Mouse (Mus musculus) embryonic facial prominence, embryonic 11.5 days (tissue): ENCODE data around the gene Cage1. TPM values are rescaled to one million over a fixed set of nuclear protein-coding genes. Genes with fewer than 3 reads are reported as not detected.

Experiments used
- ATAC-seq: fragments of 200-750 bp; cut with Nextera tagmentation; replicated peaks from 2 replicates; pipeline ENCODE4 v1.8.0; 2017; ENCODE audit warnings: low read depth; ENCODE audit not compliant: insufficient number of reproducible peaks, low FRiP score, low TSS enrichment
- DNase-seq: peaks from one replicate; pipeline ENCODE4 v3.0.0-alpha.2; 2015; ENCODE audit warnings: low spot score
- H3K27ac ChIP-seq: fragments of 300-500 bp; sonication (generic); replicated peaks from 2 replicates; pipeline ENCODE4 v1.5.1; 2014; ENCODE audit warnings: mild to moderate bottlenecking, low read depth, low read length, control low read depth
- H3K27me3 ChIP-seq: fragments of 300-500 bp; sonication (generic); 2 replicates; pipeline ENCODE4 v1.6.1; 2014; ENCODE audit warnings: mild to moderate bottlenecking, low read length, moderate library complexity, mixed read lengths; ENCODE audit not compliant: control insufficient read depth, insufficient read depth
- H3K36me3 ChIP-seq: fragments of 300-500 bp; sonication (generic); replicated peaks from 2 replicates; pipeline ENCODE4 v1.6.1; 2014; ENCODE audit warnings: low read depth, mild to moderate bottlenecking, low read length, moderate library complexity, mixed read lengths; ENCODE audit not compliant: control insufficient read depth, insufficient read depth
- H3K4me1 ChIP-seq: fragments of 300-500 bp; sonication (generic); 2 replicates; pipeline ENCODE4 v1.6.1; 2014; ENCODE audit warnings: low read length, mixed read lengths; ENCODE audit not compliant: control insufficient read depth, insufficient read depth
- H3K4me2 ChIP-seq: fragments of 300-500 bp; sonication (generic); 2 replicates; pipeline ENCODE4 v1.6.1; 2014; ENCODE audit warnings: low read depth, mild to moderate bottlenecking, control low read depth, low read length, moderate library complexity
- H3K4me3 ChIP-seq: fragments of 300-500 bp; sonication (generic); 2 replicates; pipeline ENCODE4 v1.5.1; 2014; ENCODE audit warnings: low read depth, low read length, control low read depth
- H3K9ac ChIP-seq: fragments of 300-500 bp; sonication (generic); replicated peaks from 2 replicates; pipeline ENCODE4 v1.6.1; 2014; ENCODE audit warnings: mild to moderate bottlenecking, control low read depth, low read length
- H3K9me3 ChIP-seq: fragments of 300-500 bp; sonication (generic); replicated peaks from 2 replicates; pipeline ENCODE4 v1.6.1; 2016; ENCODE audit warnings: mild to moderate bottlenecking, low read length, inconsistent platforms, mixed read lengths; ENCODE audit not compliant: control insufficient read depth
- WGBS: fragments of 180-500 bp; shearing (Covaris S2); extraction: QIAGEN DNeasy Blood & Tissue Kit; methylation state at CpG from one replicate; pipeline ENCODE4 v1.1.7; 2014; 5-methylcytosine and 5-hydroxymethylcytosine counted together
- microRNA-seq: library from miRNA; unstranded; fragments of <30 nt; microRNA quantifications from one replicate; pipeline ENCODE4, GENCODE M21; 2016; ENCODE audit warnings: borderline number of aligned reads
- polyA plus RNA-seq: library from polyadenylated mRNA; unstranded; fragments of >200 nt; fragmentation: Nextera tagmentation; extraction: Ambion mirVana; gene quantifications from 2 replicates; pipeline ENCODE4 v1.2.1, GENCODE M21; 2014

Cage1 gene
- polyA plus RNA-seq, 1 experiment from 2014 or later, result 0.48 TPM

GRCm38 (mm10) chr13:37962541-37962940 lies 74.3 kb downstream of the Cage1 start:
- no peaks in the 10 kb centered on the region for H3K9me3 ChIP-seq
- no peak overlapping the region for H3K4me2 ChIP-seq
- H3K27me3 ChIP-seq, result no peaks in the 10 kb centered on the region
- DNase-seq (no peak), ATAC-seq (no peak)
- peaks cover 5% of the 10 kb centered on the region; the same call in 1 of the 2 replicates for H3K4me1 ChIP-seq
- no peak overlapping the region for H3K27ac ChIP-seq
- no peaks in the 10 kb centered on the region for H3K36me3 ChIP-seq
- H3K9ac ChIP-seq, result no peak overlapping the region
- WGBS, result 84% methylated on average over 9 of the region's 9 CpGs
- no peak overlapping the region for H3K4me3 ChIP-seq

DNA sequence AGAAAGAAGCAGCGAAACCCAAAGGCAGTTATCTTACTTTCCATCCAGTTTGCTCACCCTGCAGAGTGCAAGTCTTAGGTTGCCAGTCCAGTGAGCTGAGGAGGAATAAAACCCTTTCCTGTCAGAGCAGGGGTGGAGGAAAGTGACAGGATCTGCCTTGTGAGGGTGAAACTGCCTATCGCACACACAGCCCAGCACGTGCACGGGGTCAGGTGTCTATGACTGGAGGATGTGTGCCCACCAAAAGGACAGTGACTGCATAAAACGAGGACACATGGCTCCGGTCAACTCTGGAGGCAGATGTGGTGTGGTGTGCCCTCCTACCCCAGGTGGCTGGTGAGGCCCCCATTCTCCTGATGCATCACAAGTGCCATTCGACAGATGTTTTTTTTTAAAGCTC lies 76.9 kb downstream of the Cage1 start:
- Histone ChIP-seq H3K4me2 (no peak overlapping the region), H3K4me1 (peaks cover 5% of the 10 kb centered on the region; the same call in 1 of the 2 replicates), H3K36me3 (no peaks in the 10 kb centered on the region), H3K4me3 (no peak overlapping the region), H3K9me3 (no peaks in the 10 kb centered on the region), H3K9ac (no peak overlapping the region), H3K27me3 (no peaks in the 10 kb centered on the region), H3K27ac (no peak overlapping the region)
- 86% methylated on average over 7 of the region's 7 CpGs for WGBS
- DNase-seq, result no peak
- no peak for ATAC-seq

GRCm38 (mm10) chr13:37959239-37959907 lies 77.5 kb downstream of the Cage1 start:
- no peak for ATAC-seq
- no peaks in the 10 kb centered on the region for H3K36me3 ChIP-seq
- no peaks in the 10 kb centered on the region for H3K27me3 ChIP-seq
- no peak overlapping the region for H3K27ac ChIP-seq
- H3K4me1 ChIP-seq, result peaks cover 5% of the 10 kb centered on the region; the same call in 1 of the 2 replicates
- WGBS, result 79% methylated on average over 15 of the region's 15 CpGs
- H3K4me2 ChIP-seq, result no peak overlapping the region
- no peaks in the 10 kb centered on the region for H3K9me3 ChIP-seq
- H3K9ac ChIP-seq, result no peak overlapping the region
- no peak for DNase-seq
- no peak overlapping the region for H3K4me3 ChIP-seq

DNA sequence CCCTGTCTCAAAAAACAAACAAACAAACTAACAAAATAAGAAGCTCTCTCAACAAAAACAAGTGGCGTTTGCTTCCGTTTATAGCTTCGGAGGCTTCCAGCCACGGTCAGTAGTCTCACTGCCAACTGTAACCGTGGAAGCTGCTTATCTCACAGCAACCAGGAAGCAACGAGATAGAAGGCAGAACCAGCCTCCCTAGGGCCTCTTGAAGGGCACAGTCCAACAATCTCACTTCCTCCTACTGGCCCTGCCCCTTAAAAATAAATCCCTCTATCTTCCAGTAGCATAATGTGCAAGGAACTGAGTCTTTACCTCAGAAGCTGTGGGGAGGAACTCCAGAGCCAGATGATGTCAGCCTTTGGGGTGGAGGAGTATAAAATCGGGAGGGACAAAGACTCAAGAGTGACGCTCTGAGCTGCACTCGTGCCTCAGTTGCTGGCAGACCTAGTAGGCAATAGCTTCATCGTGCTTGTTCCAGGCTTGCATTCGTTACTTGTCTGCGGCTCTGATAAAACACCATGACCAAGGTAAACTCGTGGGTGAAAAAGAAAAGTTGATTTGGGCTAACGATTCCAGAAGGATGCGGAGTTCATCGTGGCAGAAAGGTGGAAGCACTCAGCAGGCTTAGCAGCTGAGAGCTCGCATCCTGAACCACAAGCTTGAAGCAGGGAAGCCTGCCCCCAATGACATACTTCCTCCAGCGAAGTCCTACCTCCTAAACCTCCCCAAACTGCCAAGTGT lies 78.2 kb downstream of the Cage1 start:
- no peak overlapping the region for H3K27ac ChIP-seq

More for the DNA sequence above, 78.2 kb downstream of the Cage1 start:
- ATAC-seq (no peak), DNase-seq (no peak)
- no peaks in the 10 kb centered on the region for H3K4me1 ChIP-seq
- H3K4me3 ChIP-seq, result no peak overlapping the region
- H3K27me3 ChIP-seq, result no peaks in the 10 kb centered on the region
- no peak overlapping the region for H3K9ac ChIP-seq
- no peak overlapping the region for H3K4me2 ChIP-seq
- H3K9me3 ChIP-seq, result no peaks in the 10 kb centered on the region
- WGBS, result 90% methylated on average over 18 of the region's 18 CpGs
- H3K36me3 ChIP-seq, result no peaks in the 10 kb centered on the region

Small RNA genes lying within 50 kb of the gene (microRNA-seq; reads per million reads assigned to microRNA genes)
- gene Gm27387, result not detected

Other genes with a start within 250 kb of the Cage1 start
- 128 and 137 TPM in 2 replicates for gene Ssr1, start 42.9 kb downstream of the Cage1 start, polyA plus RNA-seq
- 49.4 and 54.9 TPM in 2 replicates for gene Riok1, start 74 bp downstream of the Cage1 start, polyA plus RNA-seq
- gene Dsp, start 114.2 kb upstream of the Cage1 start, polyA plus RNA-seq, result 5.7 and 6.1 TPM in 2 replicates
- gene Snrnp48, start 167.9 kb upstream of the Cage1 start, polyA plus RNA-seq, result 35.7 and 42.3 TPM in 2 replicates